Mouse (Mus musculus): ENCODE measurements around the gene Dmrt2.
A peak's percentile ranks its signal among the peaks of the same experiment; 100 is the strongest.

Gene Dmrt2

GRCm38 (mm10) chr19:25672101-25672950 lies at the start of gene Dmrt2:
Dmrt2 (plus strand) TSS chr19:25672411.
- peak; percentile 79 for DNase-seq

- DNase-seq: peak; percentile 86
Observed at GRCm38 (mm10) chr19:25628490-25628889, 43.7 kb upstream of the Dmrt2 start.

- DNase-seq: no peak
Observed at GRCm38 (mm10) chr19:25635119-25635518, 37.1 kb upstream of the Dmrt2 start.

GRCm38 (mm10) chr19:25635622-25636244 lies 36.5 kb upstream of the Dmrt2 start:
- peak; percentile 83 for DNase-seq

- DNase-seq: no peak
Observed at GRCm38 (mm10) chr19:25638766-25639361, 33.3 kb upstream of the Dmrt2 start.

GRCm38 (mm10) chr19:25641786-25642185 lies 30.4 kb upstream of the Dmrt2 start:
- DNase-seq: no peak

- no peak for DNase-seq
Observed at GRCm38 (mm10) chr19:25647136-25647535, 25.1 kb upstream of the Dmrt2 start.

GRCm38 (mm10) chr19:25648701-25649100 lies 23.5 kb upstream of the Dmrt2 start:
- DNase-seq: no peak

GRCm38 (mm10) chr19:25650474-25650873 lies 21.7 kb upstream of the Dmrt2 start:
- DNase-seq: no peak

- no peak for DNase-seq
Observed at GRCm38 (mm10) chr19:25652560-25652959, 19.7 kb upstream of the Dmrt2 start.

GRCm38 (mm10) chr19:25654034-25654749 lies 18.0 kb upstream of the Dmrt2 start:
- no peak for DNase-seq

GRCm38 (mm10) chr19:25665486-25666339 lies 6.5 kb upstream of the Dmrt2 start:
- DNase-seq: no peak

- DNase-seq: no peak
Observed at GRCm38 (mm10) chr19:25667836-25668235, 4.4 kb upstream of the Dmrt2 start.

- no peak for DNase-seq
Observed at GRCm38 (mm10) chr19:25669593-25670248, 2.5 kb upstream of the Dmrt2 start.

- DNase-seq: no peak
Observed at GRCm38 (mm10) chr19:25670571-25671285, 1.5 kb upstream of the Dmrt2 start.

GRCm38 (mm10) chr19:25671681-25672080 lies 530 bp upstream of the Dmrt2 start:
- no peak for DNase-seq

- DNase-seq: peak; percentile 45
Observed at GRCm38 (mm10) chr19:25673224-25674055, 1.2 kb downstream of the Dmrt2 start.

- no peak for DNase-seq
Observed at GRCm38 (mm10) chr19:25674056-25674420, 1.8 kb downstream of the Dmrt2 start.

GRCm38 (mm10) chr19:25674744-25675143 lies 2.5 kb downstream of the Dmrt2 start:
- no peak for DNase-seq

- no peak for DNase-seq
Observed at GRCm38 (mm10) chr19:25675866-25676440, 3.7 kb downstream of the Dmrt2 start.
